Mouse (Mus musculus) kidney, embryonic 16.5 days (tissue): Measurements from ENCODE around the gene Dach1. TPM values are rescaled to one million over a fixed set of nuclear protein-coding genes. Genes with fewer than 3 reads are reported as not detected.

Experiments used
- ATAC-seq: fragments of 200-750 bp; cut with Nextera tagmentation; 2 replicates; pipeline ENCODE4 v1.8.0; 2017; ENCODE audit warnings: moderate TSS enrichment; ENCODE audit not compliant: low FRiP score, low TSS enrichment
- H3K27ac ChIP-seq: fragments of 300-500 bp; sonication (generic); 2 replicates; pipeline ENCODE4 v1.5.1; 2014; ENCODE audit warnings: low read length
- H3K27me3 ChIP-seq: fragments of 300-500 bp; sonication (generic); 2 replicates; pipeline ENCODE4 v1.6.1; 2014; ENCODE audit warnings: low read length, control low read depth, mixed read lengths; ENCODE audit not compliant: insufficient read depth
- H3K36me3 ChIP-seq: fragments of 300-500 bp; sonication (generic); 2 replicates; pipeline ENCODE4 v1.6.1; 2014; ENCODE audit warnings: low read length, control low read depth, mixed read lengths; ENCODE audit not compliant: insufficient read depth
- H3K4me1 ChIP-seq: fragments of 300-500 bp; sonication (generic); 2 replicates; pipeline ENCODE4 v1.6.1; 2014; ENCODE audit warnings: low read length, control low read depth, mixed read lengths; ENCODE audit not compliant: insufficient read depth
- H3K4me2 ChIP-seq: fragments of 300-500 bp; sonication (generic); replicated peaks from 2 replicates; pipeline ENCODE4 v1.6.1; 2014; ENCODE audit warnings: low read depth, low read length
- H3K4me3 ChIP-seq: fragments of 300-500 bp; sonication (generic); 2 replicates; pipeline ENCODE4 v1.5.1; 2014; ENCODE audit warnings: mild to moderate bottlenecking, low read length
- H3K9ac ChIP-seq: fragments of 300-500 bp; sonication (generic); replicated peaks from 2 replicates; pipeline ENCODE4 v1.6.1; 2014; ENCODE audit warnings: low read length
- H3K9me3 ChIP-seq: fragments of 300-500 bp; sonication (generic); 2 replicates; pipeline ENCODE4 v1.6.1; 2016; ENCODE audit warnings: low read length, control low read depth
- WGBS: fragments of 180-500 bp; shearing (Covaris S2); extraction: QIAGEN DNeasy Blood & Tissue Kit; methylation state at CpG from one replicate; pipeline ENCODE4 v1.1.7; 2014; 5-methylcytosine and 5-hydroxymethylcytosine counted together
- polyA plus RNA-seq: library from polyadenylated mRNA; unstranded; fragments of >200 nt; fragmentation: Nextera tagmentation; extraction: Ambion mirVana; gene quantifications from 2 replicates; pipeline ENCODE4 v1.2.1, GENCODE M21; 2015

The Dach1 gene
- polyA plus RNA-seq, 1 experiment from 2014 or later = 17.0 TPM

- no peak for ATAC-seq
- Histone ChIP-seq H3K9me3 (no peaks in the 10 kb centered on the region), H3K4me1 (peaks cover 21% of the 10 kb centered on the region), H3K9ac (no peak overlapping the region), H3K27ac (no peak overlapping the region), H3K4me2 (no peak overlapping the region), H3K4me3 (no peak overlapping the region), H3K27me3 (no peaks in the 10 kb centered on the region), H3K36me3 (no peaks in the 10 kb centered on the region)
- 46% methylated on average over 1 of the region's 1 CpGs for WGBS
These were observed 84.8 kb downstream of the Dach1 start for GRCm38 (mm10) chr14:98084720-98085119.

- WGBS = 10% methylated on average over 1 of the region's 1 CpGs
- no peak overlapping the region for H3K9ac ChIP-seq
- ATAC-seq = no peak
- H3K4me1 ChIP-seq = peaks cover 17% of the 10 kb centered on the region
- H3K36me3 ChIP-seq = no peaks in the 10 kb centered on the region
- no peak overlapping the region for H3K4me2 ChIP-seq
- H3K4me3 ChIP-seq = no peak overlapping the region
- H3K9me3 ChIP-seq = no peaks in the 10 kb centered on the region
- no peaks in the 10 kb centered on the region for H3K27me3 ChIP-seq
- no peak overlapping the region for H3K27ac ChIP-seq
These were observed 86.1 kb downstream of the Dach1 start for GRCm38 (mm10) chr14:98083419-98083818.

- H3K36me3 ChIP-seq = no peaks in the 10 kb centered on the region
- H3K4me2 ChIP-seq = peak overlapping the region; percentile 10; the same call in 1 of the 2 replicates
- peaks cover 12% of the 10 kb centered on the region for H3K4me1 ChIP-seq
- 45% methylated on average over 6 of the region's 6 CpGs for WGBS
- H3K9ac ChIP-seq = no peak overlapping the region
- H3K4me3 ChIP-seq = no peak overlapping the region
- ATAC-seq = no peak
- H3K9me3 ChIP-seq = no peaks in the 10 kb centered on the region
- H3K27me3 ChIP-seq = no peaks in the 10 kb centered on the region
- peak overlapping the region; percentile 84 for H3K27ac ChIP-seq
These were observed 89.6 kb downstream of the Dach1 start for GRCm38 (mm10) chr14:98080014-98080413.

GRCm38 (mm10) chr14:98077996-98078395 lies 91.6 kb downstream of the Dach1 start:
- H3K27ac ChIP-seq = no peak overlapping the region
- no peak for ATAC-seq
- H3K9me3 ChIP-seq = no peaks in the 10 kb centered on the region
- no peak overlapping the region for H3K4me2 ChIP-seq
- H3K9ac ChIP-seq = no peak overlapping the region
- peaks cover 22% of the 10 kb centered on the region for H3K4me1 ChIP-seq
- no peaks in the 10 kb centered on the region for H3K36me3 ChIP-seq
- no peak overlapping the region for H3K4me3 ChIP-seq
- no peaks in the 10 kb centered on the region for H3K27me3 ChIP-seq

- H3K4me2 ChIP-seq = no peak overlapping the region
- no peaks in the 10 kb centered on the region for H3K27me3 ChIP-seq
- H3K9me3 ChIP-seq = no peaks in the 10 kb centered on the region
- H3K9ac ChIP-seq = peak overlapping the region; percentile 46; the same call in 1 of the 2 replicates
- 39% methylated on average over 12 of the region's 12 CpGs for WGBS
- no peaks in the 10 kb centered on the region for H3K36me3 ChIP-seq
- H3K4me1 ChIP-seq = peaks cover 31% of the 10 kb centered on the region
- no peak for ATAC-seq
- no peak overlapping the region for H3K4me3 ChIP-seq
- H3K27ac ChIP-seq = peak overlapping the region; percentile 36
These were observed 96.0 kb downstream of the Dach1 start for GRCm38 (mm10) chr14:98073421-98074080.

- ATAC-seq = no peak
- 43% methylated on average over 11 of the region's 11 CpGs for WGBS
- Histone ChIP-seq H3K27me3 (no peaks in the 10 kb centered on the region), H3K36me3 (no peaks in the 10 kb centered on the region), H3K4me1 (peaks cover 32% of the 10 kb centered on the region), H3K9ac (peak overlapping the region; percentile 46; the same call in 1 of the 2 replicates), H3K9me3 (no peaks in the 10 kb centered on the region), H3K4me3 (no peak overlapping the region), H3K27ac (peak overlapping the region; percentile 36), H3K4me2 (no peak overlapping the region)
These were observed 96.7 kb downstream of the Dach1 start for GRCm38 (mm10) chr14:98072647-98073420.

- H3K27ac ChIP-seq = peak overlapping the region; percentile 83
- H3K27me3 ChIP-seq = no peaks in the 10 kb centered on the region
- H3K36me3 ChIP-seq = no peaks in the 10 kb centered on the region
- WGBS = 14% methylated on average over 4 of the region's 4 CpGs
- peak; percentile 93 for ATAC-seq
- H3K4me1 ChIP-seq = peaks cover 38% of the 10 kb centered on the region
- H3K4me2 ChIP-seq = no peak overlapping the region
- no peak overlapping the region for H3K4me3 ChIP-seq
- H3K9me3 ChIP-seq = no peaks in the 10 kb centered on the region
- H3K9ac ChIP-seq = no peak overlapping the region
These were observed 97.7 kb downstream of the Dach1 start for GRCm38 (mm10) chr14:98071877-98072276.

DNA sequence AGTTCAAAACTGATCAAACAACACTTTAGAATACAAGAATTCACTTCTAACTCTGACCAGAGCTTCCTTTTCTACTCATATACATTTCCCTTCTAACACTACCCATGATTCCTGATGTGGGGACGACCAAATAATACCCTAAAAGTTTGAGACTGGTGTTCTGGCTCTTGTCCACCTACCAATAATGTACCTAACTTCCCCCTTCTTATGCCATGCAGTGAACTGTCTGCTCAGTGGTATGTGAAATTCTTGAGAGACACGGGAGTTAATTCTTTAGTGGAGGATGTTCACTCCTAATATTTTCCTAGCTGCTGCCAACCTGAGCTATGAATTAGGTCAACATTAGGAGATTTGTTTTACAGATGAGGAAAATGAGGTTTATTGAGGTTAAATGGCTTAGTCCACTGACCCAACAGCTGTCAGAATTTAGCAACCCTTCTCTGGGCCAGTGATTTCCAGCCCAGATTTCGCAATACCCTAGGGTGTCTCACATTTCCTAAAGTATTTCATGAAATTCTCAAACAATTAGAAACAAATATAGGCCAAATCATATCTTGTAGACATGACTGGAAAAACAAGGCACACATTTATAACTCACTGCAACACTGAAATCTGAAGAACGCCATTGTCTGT lies 102.2 kb downstream of the Dach1 start:
- H3K27me3 ChIP-seq = no peaks in the 10 kb centered on the region
- H3K4me1 ChIP-seq = peaks cover 36% of the 10 kb centered on the region
- H3K9ac ChIP-seq = no peak overlapping the region
- 0 out of 2 replicates have a peak, but pooled peaks have one; percentile 14 for ATAC-seq
- no peak overlapping the region for H3K4me2 ChIP-seq
- H3K36me3 ChIP-seq = no peaks in the 10 kb centered on the region
- 37% methylated on average over 4 of the region's 4 CpGs for WGBS
- H3K4me3 ChIP-seq = no peak overlapping the region
- H3K27ac ChIP-seq = peak overlapping the region; percentile 20; the same call in 1 of the 2 replicates
- no peaks in the 10 kb centered on the region for H3K9me3 ChIP-seq

GRCm38 (mm10) chr14:98064190-98064589 lies 105.4 kb downstream of the Dach1 start:
- ATAC-seq = 0 out of 2 replicates have a peak, but pooled peaks have one; percentile 35
- WGBS = 51% methylated on average over 2 of the region's 2 CpGs
- Histone ChIP-seq H3K27ac (0 out of 2 replicates have a peak overlapping the region, but pooled peaks have one; percentile 24), H3K27me3 (no peaks in the 10 kb centered on the region), H3K4me2 (no peak overlapping the region; the same call in 1 of the 2 replicates), H3K4me3 (no peak overlapping the region), H3K4me1 (peaks cover 20% of the 10 kb centered on the region), H3K36me3 (no peaks in the 10 kb centered on the region), H3K9ac (no peak overlapping the region), H3K9me3 (no peaks in the 10 kb centered on the region)
